Mouse (Mus musculus) frontal cortex, postnatal 36 days (tissue): ENCODE measurements around the gene Pkp2.
"Not testable (repeated sequence)": the region's sequence is repeated elsewhere in the genome, so short reads cannot be mapped to it uniquely, and the experiment has no call there.

Experiments used
- DNase-seq, 2 experiments: peaks; one replicate each; pipeline ENCODE4 v3.0.0; 2022; ENCODE audit warnings: low spot score in 2 of 2

Pkp2 gene

DNA sequence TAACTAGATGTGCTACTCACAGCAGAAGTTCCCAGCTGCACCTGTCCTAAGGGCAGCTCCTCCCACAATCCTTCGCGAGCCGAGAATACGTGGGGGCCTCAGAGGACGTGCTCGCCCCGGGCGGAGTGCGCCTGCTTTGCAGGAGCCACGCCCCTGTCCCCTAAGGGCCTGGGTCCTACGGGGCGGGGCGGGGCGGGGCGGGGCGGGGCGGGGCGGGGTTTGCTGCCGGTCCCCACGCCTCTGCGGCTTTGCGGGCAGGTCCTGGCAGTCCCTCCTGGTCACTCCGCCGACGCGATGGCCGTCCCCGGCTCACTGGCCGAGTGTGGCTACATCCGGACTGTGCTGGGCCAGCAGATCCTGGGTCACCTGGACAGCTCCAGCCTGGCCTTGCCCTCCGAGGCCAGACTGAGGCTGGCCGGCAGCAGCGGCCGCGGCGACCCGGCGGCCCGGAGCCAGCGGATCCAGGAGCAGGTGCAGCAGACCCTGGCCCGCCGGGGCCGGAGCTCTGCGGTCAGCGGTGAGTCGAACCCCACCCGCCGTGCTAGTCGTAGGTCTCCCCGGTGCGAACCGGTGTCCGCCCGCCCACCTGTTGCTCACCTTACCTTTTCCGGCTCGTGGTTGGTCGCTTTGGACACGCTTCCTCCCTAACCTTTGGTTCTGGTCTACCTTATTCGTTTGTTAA lies at the start of gene Pkp2:
TSS of gene Pkp2 (plus strand) at position 240 of the 682 bp plus-strand sequence.
- peak; percentile 10 to 35 for DNase-seq

DNA sequence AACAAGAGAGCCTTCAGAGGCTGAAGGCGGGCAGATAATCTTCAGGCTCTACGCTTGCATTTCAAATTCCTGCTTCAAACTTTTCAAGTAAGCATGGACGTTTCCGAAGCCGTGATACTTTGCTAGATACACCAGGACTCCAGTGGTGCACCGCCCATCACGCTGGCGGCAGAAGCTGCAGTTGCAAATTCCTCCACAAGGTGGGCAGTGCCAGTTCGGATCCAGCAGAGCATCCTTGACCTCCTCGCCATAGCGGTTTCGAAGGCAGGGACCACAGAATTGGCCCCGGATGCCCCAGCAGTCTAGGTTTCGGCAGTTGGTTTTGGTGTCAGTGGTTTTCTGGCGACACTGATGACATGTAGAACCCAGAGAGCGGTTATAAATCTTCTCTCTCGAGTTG lies 15.7 kb upstream of the Pkp2 start:
- no peak for DNase-seq

DNA sequence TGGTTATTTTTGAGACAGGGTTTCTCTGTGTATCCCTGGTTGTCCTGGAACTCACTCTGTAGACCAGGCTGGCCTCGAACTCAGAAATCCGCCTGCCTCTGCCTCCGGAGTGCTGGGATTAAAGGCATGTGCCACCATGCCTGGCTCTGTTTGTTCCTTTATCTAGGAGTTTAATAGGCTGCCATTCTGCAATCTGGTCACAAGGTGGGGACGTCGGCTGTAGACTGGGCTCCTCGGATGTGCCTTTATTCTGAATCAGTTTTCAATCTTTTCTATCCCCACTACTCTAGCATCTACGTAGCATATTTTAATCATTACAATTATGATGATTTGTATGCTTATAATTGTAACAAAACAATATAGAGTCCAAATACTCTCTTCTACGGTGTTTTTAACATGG lies 11.1 kb upstream of the Pkp2 start:
- DNase-seq, result peak; percentile 11 to 36

DNA sequence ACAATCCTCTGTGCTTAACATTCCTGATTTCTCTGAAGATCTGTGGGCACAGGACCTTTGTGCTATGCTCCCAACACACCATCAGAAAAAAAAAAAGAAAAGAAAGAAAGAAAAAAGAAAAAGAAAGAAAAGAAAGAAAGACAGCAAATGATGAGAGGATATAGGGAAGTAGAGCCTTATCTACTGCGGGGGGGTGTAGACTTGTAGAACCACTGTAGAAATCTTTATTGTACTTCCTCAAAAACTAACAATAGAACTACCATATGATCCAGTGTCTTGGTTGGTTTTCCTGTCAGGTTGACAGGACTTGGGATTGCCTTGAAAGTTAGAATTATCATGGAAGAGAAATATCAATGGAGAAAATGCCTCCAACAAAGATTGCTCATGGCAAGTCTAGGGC lies 8.5 kb upstream of the Pkp2 start:
- DNase-seq, result no peak

DNA sequence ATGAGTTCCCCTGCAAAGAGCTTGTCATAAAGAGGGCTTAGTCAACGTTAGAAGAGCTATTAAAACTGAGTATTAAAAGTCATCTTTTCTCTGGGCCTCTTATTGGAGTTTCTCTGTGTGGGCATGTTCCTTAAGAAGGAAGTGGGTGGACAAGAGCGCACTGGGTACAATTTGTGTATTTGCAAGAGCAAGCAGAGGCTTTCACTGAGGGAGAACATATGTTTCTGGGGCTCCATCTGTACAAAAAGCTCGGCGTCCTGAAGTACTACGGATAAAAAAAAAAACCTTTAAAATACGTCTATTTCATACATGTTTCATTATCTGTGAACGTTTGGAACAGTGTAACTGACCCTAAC lies 417 bp upstream of the Pkp2 start:
- peak in 1 of 2 experiments; percentile 34 for DNase-seq

DNA sequence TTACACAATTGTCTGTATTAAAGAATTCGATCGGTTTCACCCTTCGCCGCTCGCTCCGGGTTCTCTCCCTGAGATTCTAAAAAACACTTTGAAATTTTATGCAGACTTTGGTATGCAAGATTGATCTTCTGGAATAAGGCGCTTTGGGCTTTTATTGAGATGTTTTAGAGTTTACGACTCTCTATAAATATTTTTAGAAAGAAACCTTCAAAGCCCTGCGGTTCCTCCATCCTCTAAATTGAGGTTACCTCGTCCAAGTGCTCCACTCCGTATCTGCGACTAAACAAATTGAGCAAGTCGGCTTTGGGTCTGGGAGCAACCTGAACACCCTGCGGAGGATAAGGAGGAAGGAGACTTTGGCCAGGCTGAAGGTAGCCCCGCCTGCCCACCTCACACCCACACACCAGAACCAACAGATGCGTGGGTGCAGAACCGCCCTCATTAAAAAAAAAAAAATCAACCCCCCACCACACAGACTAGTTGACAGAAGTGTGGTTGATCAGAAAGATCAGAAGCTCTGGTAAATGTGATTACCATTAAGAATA lies 715 bp downstream of the Pkp2 start:
- DNase-seq, result peak in 1 of 2 experiments; percentile 2

DNA sequence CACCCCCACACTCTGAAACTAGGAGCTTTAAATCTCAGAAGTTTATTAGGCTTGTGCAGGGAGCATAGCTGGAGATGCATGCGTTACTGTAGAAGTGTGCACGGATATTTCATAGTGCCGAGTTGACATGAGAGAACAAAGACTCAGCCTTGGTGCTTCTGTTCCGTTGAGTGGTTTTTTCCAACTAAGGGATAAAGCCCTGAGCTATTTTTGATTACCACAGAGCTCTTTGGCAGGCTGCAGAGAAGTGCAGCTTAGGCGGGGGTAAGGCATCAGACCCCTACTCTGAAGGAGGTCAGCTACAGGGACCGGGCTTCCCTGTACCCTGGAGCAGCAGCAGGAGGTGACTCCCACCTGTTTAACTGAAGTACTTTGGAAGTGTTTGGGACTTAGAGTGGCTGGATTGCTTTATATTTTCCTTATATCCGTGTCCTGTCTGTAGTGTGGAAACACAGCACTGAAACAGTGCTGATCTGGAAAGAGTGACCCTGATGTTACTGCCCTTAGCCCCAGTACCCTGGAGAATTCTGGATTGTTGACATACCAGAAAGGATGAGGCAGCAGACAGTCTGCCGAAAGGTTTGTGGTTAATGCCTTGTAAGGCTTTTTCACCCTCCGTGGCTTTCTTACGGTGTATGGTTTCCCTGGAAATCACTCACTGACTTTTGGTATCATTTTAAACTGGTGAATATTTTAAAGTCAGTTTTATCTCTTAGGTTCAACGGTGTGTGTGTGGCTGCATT lies 2.7 kb downstream of the Pkp2 start:
- DNase-seq, result peak in 1 of 2 experiments; percentile 4

DNA sequence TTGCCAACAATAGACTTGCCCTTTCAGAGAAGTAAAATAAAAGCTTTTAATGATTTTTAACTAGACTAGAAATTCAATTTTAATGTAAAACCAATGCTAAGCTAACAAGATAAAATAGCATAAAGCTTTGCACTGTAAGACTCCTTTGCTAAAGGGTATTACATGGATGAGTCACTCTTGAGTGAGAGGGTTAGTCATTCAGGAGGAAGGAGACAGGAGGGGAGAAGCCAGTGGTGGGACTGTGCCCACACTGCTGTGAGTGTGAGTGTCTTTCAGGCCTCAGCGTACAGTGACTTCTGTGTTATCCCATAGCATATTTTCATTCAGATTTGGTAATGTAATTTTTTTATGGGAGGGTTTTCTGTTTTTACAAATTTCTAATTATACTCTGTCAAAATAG lies 3.8 kb downstream of the Pkp2 start:
- no peak for DNase-seq

DNA sequence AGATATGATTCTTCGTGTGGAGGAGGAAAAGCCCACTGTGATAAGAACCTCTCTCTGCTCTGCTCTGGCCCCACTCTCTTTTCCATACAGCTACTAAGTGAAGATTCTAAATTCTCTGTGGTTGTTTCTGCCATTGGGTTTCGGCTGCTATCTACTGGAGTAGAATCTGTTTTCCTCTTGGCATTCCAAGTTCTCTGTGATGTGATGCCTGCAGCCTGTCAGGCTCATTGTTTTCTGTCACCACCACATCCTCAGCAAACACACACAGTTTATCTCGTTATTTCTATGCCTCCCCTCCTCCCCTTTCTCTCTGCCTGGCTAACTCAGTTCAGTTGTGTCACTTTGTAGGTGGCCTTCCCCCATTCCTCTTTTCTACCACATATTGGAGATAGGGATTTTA lies 6.7 kb downstream of the Pkp2 start:
- no peak for DNase-seq

DNA sequence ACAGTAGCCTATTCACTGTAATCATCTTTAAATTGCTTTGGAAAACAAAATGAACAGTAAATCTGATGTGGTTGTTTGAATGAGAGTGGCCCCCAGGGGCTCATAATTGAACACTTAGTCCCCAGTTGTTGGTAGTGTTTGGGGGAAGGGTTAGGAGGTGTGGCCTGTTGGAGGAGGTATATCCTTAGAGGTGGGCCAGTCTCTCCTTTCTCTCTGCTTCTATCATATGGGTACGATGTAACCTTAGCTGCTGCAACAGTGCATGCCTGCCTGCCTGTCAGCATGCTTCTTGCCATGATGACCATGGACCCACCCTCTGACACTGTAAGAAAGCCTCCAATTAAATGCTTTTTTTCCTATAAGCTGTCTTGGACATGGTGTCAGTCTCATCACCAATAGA lies 9.5 kb downstream of the Pkp2 start:
- no peak for DNase-seq

DNA sequence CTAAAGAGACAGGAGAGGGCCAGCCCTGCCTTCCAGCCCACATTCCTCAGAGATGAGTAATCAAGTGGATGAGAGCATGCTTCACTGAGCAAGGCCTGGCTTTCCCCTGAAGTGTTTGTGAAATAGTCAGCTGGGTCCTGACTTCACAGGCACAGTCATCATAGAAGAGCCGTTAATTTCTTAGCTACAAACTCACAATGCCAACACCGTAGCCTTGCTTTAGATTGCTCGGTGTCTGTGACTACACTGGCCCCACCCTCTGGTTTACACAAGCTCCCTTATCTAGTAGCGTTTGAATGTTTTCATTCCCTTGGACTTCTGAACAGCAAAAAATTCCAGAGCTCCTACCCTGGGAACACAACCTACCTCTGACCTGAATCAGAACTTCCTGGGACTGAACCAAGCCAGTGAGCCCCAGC lies 11.4 kb downstream of the Pkp2 start:
- DNase-seq, result no peak

DNA sequence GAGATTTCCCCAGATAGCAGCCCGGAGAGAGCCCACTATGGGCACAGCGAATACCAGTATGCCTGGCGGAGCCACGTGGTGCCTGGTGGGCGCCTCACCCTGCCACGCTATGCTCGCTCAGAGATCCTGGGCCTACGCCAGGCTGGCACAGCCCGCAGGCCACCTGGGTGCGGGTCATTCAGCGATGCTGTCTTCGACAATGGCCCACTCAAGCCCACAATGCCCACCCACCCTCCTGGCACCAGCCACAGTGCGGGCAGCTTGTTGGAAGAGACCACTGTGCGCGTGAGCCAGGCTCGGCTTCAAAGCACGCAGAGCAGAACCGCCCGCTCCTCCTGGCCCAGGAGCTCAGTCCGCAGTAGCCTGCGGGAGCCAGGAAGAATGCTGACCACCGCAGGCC lies 12.7 kb downstream of the Pkp2 start:
- DNase-seq, result peak; percentile 6 to 21

DNA sequence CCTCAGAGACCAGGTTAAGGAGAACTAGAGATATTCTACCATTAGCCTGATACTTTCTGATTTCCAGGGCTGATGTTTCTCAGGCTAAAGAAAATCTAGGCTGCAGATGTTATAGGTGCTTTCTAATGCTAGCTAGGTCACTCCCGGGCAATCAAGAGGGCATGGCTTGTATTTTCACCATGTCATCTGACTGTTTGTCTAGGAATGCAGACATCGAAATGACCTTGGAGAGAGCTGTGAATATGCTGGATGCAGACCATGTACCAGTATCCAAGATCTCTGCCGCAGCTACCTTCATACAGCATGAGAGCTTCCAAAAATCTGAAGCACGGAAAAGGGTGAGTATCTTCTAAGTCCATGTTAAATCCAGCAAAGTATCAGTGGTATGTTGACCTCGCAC lies 17.3 kb downstream of the Pkp2 start:
- no peak for DNase-seq

DNA sequence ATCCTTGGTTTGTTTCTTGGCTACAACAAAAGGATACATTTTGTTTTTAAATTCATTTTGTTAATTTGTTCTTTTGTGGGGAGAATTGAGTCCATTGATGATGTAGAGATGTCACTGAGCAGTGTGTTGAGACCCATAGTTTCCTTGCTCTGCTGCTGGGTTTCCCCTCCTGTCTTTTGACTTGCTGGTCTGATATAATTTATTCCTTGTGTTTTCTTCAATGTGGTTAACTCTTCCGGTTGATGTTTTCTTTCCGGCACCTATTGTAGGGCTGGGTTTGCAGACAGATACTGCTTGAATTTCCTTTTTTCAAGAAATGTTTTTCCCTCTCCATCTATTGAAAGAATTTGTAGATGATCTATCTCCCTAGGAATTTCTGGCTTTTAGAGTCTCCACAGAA lies 20.8 kb downstream of the Pkp2 start:
- DNase-seq, result no peak

DNA sequence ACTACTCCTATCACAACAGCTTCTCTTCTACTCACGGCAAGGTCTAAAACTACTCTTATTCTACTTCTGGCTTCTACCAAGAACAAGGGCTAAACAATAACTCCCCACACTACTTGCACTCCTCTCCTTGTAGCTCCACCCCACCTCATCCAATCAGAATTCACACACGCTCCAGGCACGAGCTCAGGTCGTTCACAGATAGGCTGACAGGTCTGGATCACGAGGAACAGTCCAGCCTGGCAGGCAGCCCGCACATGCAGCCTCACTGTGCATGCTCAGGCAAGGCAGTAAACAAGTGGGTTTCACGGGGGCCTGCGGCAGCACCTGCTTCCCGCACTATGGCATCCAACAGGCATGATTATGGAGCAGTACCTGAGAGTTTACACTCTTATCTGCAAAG lies 23.6 kb downstream of the Pkp2 start:
- not testable (repeated sequence) for DNase-seq

DNA sequence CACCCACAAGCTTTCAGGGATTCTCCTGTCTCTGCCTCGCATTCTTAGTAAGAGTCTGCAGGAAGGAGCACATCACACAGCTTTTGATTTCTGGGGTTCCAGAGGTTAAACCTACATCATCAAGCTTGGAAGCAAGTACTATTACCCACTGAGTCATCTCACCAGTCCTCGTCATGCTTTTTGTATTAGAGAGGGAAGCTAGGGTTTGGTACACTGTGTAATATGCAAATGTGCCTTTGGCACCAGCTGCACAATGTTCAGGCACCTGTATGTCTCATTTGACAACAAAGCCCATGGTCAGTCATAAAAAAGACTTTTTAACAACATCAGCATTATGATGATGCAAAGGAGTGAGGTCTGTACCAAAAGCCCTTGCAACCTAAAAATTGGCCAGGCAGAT lies 25.2 kb downstream of the Pkp2 start:
- DNase-seq, result no peak

DNA sequence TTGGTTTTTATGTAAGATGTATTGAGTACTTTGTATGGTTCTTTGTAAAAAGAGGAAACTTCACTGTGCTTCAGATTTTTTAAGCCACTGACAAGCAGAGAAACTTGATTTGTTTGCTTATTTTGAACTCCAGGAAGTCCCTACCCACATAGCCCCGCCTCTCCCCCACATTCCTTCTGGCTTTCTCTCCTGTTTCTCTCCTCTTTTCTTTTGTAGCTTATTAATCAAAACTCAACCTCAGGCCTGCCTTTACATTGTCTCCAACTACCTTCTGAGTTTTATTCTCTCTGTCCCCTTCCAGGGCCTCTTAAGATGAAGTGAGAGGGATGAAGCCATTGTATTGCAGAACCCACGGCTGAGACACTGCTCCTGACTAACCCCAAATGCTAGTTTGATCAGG lies 31.6 kb downstream of the Pkp2 start:
- no peak for DNase-seq

DNA sequence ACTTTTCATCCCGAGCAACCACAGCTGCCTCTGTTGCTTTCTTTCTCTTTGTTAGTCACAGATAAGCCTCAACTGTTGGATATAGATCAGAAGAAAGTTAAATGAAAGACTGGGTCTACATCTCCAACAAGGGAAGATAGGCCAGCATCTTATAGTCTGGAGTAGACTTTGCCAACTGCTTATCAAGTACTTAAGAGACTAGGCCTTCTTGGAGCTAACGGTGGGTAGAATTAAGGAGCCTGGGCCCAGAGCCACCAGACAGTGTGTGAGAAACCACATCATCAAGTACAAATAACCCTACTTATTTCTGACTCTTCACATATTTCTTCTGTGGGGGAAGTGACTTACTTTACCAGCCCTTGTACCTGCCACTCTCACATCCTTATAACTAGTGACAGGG lies 37.4 kb downstream of the Pkp2 start:
- DNase-seq, result no peak

DNA sequence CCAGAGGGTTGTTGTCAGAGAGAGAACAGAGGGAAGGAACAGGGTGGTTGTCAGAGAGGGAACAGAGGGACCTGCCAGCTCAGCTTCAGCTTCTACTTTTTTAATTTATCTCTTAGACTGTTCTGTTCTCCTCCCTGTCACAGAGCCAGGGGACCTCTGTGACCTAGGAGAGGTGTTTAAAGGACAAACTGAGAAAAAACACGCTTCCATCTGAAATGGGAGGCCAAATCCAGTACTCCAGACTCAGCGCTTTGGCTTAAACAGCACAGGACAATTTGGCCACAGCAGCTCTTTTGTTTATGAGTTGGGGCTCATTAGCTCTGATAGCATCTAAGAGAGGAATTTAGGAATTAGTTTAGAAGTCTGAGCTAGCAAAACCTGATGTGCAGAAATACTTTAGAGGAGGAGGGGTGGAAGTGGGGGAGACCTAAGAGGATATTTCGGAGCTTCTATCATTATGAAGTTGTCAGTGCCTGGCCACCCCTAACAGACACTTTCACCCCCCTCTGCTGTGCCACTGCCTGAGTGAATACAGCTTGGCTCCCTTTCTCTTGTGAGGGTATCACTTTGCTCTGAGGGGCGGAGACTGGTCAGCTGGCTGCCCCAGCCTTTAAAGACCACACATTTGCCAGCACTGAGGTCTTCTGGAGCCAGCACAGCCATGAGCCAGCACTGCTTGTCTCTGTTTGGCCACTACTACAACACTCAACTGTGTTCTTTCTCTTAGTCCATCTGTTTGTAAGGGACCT lies 40.4 kb downstream of the Pkp2 start:
- DNase-seq, result no peak

DNA sequence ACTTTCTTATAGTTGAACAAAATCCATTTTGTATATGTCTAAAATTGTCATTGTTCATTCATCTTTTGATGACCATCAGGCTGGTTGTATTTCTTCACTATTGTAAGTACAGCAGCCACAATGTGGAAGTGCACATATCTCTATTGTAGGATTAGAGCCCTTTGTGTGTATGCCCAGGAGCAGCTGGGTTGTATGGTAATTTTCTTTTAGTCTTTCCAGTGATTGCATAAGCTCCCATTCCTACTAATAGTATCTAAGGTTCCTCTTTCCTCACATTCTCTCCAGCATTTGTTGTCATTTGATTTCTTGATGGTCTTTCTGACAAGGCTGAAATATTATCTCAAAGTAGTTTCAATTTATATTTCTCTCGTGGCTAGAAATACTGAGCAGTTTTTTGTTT lies 42.1 kb downstream of the Pkp2 start:
- no peak for DNase-seq

DNA sequence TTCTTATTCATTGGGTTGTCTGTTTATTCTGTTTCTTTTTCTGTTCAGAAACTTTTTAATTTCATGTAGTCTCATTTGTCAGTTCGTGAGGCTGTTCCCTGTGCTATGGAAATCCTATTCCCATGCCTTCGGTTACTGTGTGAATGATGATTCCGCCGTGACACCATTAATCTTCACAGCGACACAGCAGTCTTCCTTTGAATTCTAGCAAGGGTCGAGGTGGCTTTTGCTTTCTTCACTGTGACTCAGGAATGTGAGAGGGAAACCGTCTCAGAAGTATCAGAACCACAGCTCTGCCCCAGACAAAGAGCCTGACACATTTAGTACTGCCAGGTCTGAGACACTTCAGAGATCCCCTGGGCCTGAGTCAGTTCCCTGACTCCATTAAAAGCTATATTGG lies 42.8 kb downstream of the Pkp2 start:
- DNase-seq, result no peak

DNA sequence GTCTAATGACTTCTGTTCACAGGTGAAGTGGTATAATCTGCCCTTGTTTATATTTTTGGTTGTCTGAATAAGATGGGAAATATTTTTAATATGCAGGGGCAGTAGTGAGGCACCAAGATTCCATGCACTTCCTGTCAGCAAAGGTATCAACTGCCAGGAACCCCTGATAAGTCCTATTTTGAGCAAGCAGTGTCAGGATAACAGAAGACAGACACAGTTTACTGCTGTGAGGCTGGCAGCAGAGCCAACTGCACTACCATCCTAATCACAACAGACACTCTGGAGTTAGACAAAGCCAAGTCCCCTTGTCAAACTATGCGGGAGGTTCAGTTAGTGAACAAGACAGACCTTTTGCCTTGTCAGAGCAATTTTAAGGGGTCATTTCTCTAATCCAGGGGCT lies 43.6 kb downstream of the Pkp2 start:
- no peak for DNase-seq

DNA sequence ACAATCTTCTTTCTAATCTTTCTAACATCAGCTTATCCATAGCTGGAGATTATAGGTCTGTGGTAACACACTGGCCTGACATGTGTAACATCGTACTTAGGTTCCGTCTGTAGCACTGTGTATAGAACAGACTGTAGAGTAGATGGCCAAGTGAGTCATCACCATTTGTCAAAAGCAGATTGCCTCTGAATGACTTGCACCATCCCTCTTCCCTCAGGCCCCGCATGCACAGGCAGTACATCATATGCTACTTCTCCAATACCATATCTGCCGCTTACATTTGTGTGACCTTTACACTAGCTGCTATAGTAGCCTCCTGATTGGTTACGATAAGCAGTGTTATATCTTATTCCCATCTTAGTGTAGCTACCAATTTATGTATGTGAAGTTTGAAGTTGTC lies 47.8 kb downstream of the Pkp2 start:
- no peak for DNase-seq
